Mouse (Mus musculus) inflammation-experienced regulatory T-cells, adult 6 months (primary cell): ENCODE data around the gene Cemip. TPM values are rescaled to one million over a fixed set of nuclear protein-coding genes. Genes with fewer than 3 reads are reported as not detected.

Source experiments
- ATAC-seq: one replicate; pipeline ENCODE4 v1.8.0; 2017
- polyA plus RNA-seq, 3 experiments: library from polyadenylated mRNA; unstranded; fragments of 100-300 nt; shearing (Covaris generic); gene quantifications; one replicate each; pipeline ENCODE4 v1.2.1; 2017

Cemip gene
- polyA plus RNA-seq, 3 experiments from 2014 or later, result 0.20 TPM; not detected in 2

GRCm38 (mm10) chr7:84090793-84091192, 4.5 kb upstream of the Cemip start:
- ATAC-seq, result no peak

GRCm38 (mm10) chr7:84089777-84090176, 3.5 kb upstream of the Cemip start:
- ATAC-seq, result no peak

DNA sequence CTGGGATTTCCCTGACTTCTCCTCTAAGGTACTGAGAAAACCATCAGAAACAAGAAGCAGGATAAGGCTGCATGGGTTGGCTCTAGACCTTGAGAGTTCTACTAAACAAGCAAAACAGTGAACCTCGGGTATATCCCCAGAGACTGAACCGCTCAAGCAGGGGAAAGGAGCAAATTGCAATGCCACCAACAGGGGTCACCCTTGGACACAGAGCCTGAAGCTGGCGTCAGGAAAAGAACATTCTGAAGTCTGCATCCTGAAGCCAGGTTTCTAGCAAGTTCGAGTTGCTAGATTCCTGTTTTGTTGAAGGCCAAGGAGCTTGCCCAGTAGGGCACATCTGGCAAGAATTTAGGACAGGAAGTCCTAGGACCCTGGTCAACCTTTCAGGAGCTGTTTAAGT, 2.7 kb upstream of the Cemip start:
- no peak for ATAC-seq

DNA sequence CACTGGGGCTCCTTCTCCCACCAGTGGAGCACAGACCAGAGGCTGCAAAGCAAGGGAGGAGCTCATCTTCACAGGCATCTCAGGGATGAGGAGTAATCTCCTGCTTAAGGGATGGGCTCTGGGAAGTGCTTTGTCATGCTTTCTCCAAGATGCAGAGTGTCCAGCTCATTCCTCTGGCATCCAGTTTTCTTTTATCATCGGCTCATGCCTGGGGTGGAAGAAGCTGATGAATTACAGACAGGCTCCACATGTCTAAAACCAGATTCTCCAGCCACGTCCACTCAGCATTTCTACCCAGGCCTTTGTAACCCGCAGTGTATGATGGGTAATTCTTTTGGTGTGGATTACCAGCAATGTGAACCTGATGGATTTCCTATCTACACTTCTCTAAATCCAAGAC, 1.9 kb upstream of the Cemip start:
- no peak for ATAC-seq

DNA sequence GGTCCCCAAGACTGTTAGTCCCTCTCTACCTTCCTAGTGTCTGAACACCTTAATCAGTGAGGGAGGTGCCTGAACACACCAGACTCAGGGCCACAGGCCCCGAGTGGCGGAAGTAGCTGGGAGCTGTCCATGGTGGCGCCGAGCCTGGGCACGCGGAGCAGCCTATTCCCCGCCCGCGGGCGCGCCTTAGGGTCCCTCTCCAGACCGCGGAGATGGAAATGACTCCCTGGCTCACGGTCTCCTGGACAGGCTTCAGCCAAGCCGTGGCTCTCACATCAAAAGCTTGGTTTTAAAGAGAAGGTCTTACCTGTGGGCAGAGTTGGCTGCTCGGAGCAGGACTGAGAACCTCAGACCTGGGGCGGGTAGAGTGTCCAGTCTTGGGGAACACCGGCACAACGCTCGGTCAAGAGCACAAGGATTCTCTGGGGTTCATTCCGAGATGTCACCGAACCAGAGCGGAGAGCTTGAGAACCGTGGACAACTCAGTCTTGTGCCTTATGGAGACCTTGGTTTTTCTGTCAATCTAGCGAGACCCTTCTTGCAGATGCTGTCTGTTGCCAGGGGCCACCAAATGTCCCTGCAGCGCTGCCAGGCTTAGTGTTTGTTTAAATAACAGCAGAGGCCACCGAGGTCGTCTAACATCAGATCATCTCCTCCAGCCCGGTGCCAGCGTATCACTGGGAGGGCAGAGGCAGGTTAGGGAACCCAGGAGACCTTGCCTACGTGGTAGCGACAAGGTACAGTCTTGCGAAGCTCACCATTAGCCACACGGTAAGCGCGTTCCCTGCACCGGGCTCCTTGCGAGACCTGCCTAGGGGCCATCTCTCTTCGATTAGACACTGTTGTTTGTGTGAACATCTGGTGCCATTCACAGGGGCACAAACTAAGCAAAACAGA, 1.0 kb downstream of the Cemip start:
- no peak for ATAC-seq

DNA sequence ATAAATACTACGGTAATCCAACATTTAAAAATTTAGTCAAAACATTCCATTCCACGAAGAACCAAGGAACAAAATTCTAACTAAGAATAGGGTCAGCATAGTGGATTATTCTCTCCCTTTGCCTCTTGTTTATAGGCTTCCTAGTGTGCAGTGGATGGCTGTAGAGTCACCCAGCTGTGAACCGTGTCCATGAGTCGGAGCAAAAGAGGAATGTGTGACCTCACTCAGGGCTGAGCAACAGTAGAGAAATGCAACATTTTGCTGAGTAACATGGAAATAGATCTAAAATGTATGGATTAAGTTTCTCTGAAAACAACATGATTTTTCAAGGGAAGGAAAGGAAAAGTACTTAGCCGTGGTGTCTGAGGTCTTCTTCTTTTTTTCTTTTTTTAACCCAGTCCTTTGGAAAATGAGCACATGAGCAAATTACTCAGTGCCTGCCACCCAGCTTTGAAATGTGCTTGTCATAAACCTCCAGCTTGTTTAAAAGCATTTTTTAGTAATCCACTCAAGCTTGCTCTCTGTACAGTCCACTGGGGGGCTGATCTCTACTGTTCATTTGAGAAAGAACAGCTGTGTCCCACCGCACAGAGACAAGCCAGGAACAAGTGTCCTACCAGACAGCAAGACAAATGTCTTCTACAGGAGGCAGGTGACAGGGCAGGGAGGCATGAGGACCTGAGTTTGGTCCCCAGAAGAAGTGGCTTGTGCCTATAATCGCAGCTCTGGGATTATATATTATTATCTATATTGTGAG, 8.9 kb downstream of the Cemip start:
- no peak for ATAC-seq

DNA sequence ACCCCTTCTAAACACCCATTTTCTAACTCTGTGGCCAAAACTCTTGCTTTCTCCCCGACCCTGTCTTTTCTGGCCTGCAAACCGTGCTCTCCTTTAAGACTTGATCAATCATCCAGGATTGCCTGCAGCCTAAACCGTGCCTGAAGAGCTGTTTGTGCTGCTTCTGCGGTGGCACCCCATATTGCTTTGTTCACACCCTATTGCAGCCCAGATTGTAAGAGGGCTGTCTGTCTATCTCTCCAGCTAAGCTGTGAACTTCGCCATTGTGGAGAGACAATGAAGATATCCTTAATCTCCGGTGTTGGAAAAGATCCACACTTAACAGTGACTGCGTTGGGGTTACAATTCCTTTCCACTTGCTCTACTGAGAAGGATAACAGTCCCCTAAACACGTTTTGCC, 12.0 kb downstream of the Cemip start:
- no peak for ATAC-seq

- ATAC-seq, result no peak
These were observed 12.4 kb downstream of the Cemip start for GRCm38 (mm10) chr7:84073856-84074255.

GRCm38 (mm10) chr7:84068931-84069330, 17.4 kb downstream of the Cemip start:
- ATAC-seq, result no peak

DNA sequence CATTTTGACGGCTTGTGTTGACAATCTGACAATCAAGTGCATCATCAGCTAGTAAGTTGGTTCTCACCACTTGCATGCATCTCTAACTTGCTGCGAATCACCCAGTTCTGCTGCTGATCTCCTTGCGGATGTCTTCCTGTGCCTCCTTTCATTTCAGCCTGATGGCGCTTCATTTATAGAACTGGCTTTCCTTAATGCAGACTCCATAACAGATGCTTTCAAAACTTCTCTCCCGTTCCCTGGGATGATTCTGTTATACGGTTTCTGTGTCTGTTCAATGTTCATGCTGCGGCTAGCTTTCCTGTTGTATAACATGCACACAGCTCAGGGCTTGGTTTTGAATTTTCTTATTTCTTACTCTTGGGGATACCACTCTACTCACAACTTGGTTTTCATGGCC, 26.5 kb downstream of the Cemip start:
- ATAC-seq, result no peak

DNA sequence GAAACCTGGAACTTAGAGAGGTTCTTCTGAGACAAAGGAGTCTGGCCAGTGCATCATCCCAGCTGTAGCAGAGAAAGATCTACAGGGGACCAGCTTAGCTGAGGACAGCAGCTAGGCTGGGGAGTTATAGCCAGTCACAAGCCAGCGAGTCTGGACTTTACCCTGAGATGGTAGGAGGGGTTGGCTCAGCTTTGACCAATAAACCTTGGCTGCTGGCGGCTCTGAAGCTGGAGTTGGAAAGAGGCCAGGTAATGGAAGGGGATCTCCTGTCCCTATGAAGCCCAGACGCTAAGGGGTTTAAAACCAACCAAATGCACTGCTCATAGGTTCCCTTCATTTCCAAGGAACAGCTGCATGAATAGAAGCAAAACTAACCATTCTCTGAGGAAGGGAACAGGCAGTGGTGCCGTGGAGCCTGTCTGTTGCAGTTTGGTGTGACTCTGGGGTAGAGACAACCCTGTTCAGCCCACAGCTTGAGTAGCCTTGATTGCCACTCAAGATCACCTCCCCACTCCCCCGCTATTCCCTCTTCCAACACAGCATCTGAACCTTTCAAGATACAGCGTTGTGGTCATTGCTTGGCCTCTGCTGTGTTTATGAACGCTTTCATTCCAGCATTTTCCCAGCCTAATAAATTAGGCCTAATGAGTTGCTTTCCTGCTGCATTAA, 30.2 kb downstream of the Cemip start:
- ATAC-seq, result no peak

DNA sequence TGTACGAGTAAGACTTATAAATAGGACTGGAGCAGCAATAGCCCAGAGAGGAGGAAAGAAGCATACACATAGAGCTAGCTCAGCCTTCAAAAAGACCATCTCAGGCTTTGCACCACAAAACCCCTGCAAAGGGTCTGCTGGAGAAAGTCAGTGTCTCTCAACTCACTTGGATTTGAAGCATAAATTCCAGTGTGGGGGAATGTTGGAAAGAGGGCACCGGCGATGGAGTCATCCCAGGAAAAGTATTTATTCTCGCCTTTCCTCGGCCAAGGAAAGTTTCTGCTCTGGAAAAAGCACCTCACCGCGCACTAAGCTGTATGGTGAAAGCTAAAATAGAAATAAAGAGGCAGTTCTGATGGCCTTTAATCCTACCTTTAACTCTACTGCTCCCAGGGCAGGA, 32.4 kb downstream of the Cemip start:
- no peak for ATAC-seq

DNA sequence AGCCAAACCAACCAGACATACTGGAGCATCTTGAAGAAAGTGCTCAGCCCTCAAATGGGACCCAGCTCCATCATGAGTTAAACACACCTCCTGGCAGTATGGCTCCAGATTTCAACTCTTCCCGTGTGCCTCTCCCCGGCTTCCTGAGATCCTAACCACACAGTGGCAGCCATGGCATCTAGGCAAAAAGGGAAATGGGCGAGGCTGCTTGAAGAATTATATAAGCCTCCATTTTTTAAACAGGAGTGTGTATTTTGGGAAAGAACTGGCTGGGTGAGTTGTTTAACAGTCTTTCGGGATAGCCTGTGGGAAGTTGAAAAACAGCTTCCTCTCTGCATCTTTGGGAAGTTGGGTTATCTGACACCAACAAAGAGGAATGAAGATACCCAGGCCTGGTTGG, 34.9 kb downstream of the Cemip start:
- no peak for ATAC-seq

- ATAC-seq, result no peak
These were observed 40.8 kb downstream of the Cemip start for GRCm38 (mm10) chr7:84045546-84045945.

GRCm38 (mm10) chr7:84044581-84045290, 41.6 kb downstream of the Cemip start:
- ATAC-seq, result no peak

GRCm38 (mm10) chr7:84042726-84043125, 43.6 kb downstream of the Cemip start:
- ATAC-seq, result no peak

GRCm38 (mm10) chr7:84039856-84040522, 46.3 kb downstream of the Cemip start:
- no peak for ATAC-seq

- ATAC-seq, result no peak
These were observed 47.7 kb downstream of the Cemip start for GRCm38 (mm10) chr7:84038642-84039041.

- no peak for ATAC-seq
These were observed 53.5 kb downstream of the Cemip start for GRCm38 (mm10) chr7:84032831-84033230.

DNA sequence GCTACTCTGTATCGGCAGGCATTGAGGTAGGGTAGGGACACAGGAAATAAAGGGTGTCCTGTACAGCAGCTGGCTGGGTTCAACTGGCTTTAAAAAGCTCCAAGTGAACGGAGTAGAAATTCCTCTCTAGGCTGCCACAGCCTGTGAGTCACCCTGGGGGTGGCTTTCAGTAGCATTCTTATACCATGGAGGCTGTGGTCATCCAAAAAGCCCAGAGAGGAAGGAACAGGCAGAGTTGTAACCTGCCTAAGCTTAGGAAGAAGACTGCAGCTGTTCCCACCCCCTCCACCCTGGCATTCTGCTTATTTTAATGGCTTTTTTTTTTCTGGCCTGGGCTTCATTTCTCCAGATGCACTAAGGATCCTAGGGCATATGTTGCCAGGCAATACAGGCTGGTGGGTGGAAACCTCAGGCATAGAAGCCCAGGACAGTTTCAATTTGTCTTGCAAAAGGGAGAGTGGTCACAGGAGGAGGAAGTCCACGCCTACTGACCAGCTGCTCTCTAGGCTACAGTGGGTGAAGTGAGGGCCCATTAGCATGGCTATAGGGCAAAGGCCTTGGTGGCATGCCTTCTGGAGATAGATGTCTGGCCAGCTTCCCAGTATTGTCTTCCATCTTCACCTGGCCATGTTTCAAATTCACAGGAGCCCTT, 57.1 kb downstream of the Cemip start:
- ATAC-seq, result no peak

DNA sequence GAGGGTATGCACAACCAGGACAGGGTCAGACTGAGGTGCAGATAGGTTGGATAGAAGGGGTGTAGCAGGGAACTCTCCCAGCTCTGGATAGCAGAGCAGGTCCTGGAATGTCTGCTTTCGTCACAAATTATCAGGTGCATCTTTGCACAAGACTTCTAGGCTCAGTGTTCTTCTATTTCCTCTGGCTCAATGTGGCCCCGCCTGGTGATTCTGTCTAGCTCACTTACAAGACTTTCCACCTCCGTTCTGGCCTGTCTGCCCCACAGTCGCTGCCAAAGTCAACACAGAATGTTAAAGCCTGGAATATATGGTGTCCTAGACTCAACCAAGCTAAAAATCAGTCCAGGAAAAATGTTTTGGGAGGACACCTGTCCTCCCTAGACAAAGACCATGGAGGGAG, 57.9 kb downstream of the Cemip start:
- no peak for ATAC-seq
